Mouse (Mus musculus): ENCODE results near the gene Dnttip1. TPM values are rescaled to one million over a fixed set of nuclear protein-coding genes. Genes with fewer than 3 reads are reported as not detected.

The Dnttip1 gene
- total RNA-seq, 2 experiments from 2014 or later = 44.0 to 64.6 TPM

DNA sequence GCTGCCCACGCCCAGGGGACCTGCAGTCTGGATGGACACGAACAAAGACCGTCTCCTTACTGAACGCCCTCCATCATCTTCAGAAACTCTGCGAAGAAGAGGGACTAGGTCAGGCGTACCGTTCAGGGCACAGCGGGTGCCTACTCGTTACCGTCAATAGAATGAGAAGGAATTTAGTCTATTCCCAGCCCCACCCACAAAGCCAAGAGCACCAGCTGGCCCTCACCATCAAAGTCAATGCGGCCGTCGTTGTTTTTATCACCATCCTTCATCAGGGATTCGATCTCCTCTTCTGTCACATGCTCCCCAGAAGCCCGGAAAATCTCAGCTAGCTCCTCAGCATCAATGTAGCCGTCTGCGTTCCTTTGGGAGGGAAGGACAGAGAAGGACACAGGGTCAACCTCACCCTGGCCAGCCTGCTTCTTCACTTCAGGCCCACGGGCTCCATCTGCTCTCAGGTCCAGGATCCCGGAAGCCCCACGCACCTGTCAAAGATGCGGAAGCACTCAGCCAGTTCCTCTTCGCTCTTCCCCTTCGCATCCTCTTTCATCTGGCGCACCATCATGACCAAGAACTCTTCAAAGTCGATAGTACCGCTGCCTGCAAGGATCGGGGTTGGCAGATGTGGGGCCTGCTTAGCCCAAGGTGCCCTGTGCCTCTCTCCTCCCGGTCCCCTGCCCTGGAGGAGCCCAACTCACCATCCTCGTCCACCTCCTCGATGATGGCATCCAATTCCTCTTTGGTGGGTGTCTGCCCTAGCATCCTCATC is 31.6 kb downstream of the Dnttip1 start:
- ATAC-seq (replicated peaks; ENCODE audit: low FRiP score, poor library complexity, severe bottlenecking) = no peak

GRCm38 (mm10) chr2:164778015-164778287 is 32.2 kb downstream of the Dnttip1 start:
- ATAC-seq (replicated peaks; ENCODE audit: low FRiP score, poor library complexity, severe bottlenecking) = no peak

- no peak for ATAC-seq (replicated peaks; ENCODE audit: low FRiP score, poor library complexity, severe bottlenecking)
Observed at GRCm38 (mm10) chr2:164778809-164779208, 33.0 kb downstream of the Dnttip1 start.

DNA sequence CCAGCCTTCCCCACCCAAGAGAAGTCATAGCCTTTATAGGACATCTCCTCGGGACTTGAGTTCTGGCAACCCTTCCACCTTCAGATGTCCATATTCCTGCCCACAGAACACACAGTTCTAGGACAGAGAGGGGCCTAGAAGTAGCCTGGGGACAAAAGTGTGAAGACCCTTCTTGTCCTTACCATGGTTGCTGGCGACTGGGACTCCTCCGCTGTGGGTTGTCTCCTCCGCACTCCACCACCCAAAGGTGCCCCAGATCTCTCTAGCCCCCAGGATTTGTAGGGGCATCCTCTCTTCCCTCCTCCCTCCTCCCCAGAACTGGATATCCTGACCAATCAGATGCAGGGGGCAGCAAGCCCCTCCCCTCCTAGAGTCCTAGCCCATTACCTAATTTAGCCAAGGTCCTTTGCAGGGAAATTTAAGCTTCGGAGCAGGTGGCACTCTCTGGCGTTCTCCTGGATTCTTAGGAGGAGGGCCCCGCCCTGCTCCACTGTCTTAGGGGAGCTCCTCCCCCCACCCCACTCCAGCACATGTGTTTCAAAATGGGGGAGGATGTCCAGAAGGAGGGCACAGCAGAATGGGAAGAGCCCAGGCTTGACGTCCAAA is 33.8 kb downstream of the Dnttip1 start, which contains the start of gene Tnnc2:
Gene Tnnc2 (minus strand): TSS at position 487 of the 606 bp plus-strand sequence.
- ATAC-seq (replicated peaks; ENCODE audit: low FRiP score, poor library complexity, severe bottlenecking) = no peak

DNA sequence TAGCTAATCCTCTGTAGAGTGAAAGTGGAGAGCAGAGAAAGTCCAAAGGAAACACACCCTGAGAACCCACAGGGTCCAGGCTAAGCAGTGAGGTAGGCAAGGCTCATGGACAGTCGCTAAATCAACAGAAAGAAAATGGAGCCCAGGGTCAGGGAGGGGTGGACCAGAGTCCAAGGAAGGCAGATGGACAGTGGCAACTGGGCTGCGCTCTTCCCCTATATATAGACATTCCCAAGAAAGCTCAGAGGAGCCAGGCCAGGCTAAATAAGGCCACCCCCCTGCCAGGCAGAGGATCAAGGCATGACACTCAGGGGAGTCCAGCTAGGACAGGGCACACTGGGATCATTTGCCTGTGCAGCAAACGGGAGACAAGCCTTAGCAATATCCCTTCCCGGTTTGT is 36.1 kb downstream of the Dnttip1 start:
- ATAC-seq (replicated peaks; ENCODE audit: low FRiP score, poor library complexity, severe bottlenecking) = no peak

DNA sequence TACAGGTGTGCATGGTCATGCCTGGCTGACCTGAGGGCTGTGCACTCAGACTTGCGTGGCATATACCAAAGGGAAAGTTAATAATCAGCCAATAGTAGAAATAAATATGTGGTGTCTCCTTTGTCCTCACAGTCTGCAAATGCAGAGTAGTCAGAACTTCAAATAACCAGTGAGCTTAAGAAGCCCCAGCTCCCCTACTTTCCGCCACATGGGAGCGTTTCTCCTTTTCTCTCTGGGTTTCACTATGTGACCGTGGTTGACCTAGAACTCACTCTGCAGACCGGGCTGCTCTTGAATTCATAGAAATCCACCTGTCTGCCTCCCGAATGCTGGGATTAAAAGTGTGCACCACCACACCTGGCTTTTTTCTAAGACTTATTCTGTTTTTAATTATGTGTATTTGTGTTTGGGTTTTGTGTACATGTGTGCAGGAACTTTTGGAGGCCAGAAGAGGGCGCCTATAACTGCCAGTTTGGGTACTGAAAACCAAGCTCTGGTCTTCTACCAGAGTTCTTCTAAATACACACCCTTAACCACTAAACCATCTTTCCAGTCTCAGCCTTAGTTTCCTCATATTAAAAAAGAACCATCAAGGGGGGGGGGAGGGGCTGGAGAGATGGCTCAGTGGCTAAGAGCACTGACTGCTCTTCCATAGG is 38.3 kb downstream of the Dnttip1 start:
- ATAC-seq (replicated peaks; ENCODE audit: low FRiP score, poor library complexity, severe bottlenecking) = no peak

DNA sequence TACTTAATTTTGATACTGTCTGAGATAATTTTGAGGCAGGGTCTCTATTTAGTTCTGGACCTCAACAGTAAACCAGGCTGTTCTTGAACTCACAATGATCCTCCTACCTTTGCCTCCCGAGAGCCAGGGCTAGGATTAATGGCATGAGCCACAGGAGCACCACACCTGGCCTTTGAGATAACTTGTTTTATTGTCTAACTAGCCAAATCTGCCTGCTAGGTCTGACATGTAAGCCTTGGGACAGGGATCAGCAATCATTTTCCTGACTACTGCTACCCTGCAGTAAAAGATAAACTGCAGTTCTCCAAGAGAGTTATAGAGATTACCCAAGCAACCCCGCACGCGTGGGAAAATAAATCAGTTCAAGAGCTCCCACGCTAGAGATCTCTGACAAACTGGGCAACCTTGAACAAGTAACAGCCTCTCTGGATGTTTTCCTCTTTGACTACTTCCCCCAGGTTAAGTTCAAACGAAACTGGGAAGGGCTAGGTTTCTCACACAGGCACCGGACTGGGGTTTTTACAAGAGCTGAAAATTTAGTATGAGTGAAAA is 39.2 kb downstream of the Dnttip1 start:
- no peak for ATAC-seq (replicated peaks; ENCODE audit: low FRiP score, poor library complexity, severe bottlenecking)

DNA sequence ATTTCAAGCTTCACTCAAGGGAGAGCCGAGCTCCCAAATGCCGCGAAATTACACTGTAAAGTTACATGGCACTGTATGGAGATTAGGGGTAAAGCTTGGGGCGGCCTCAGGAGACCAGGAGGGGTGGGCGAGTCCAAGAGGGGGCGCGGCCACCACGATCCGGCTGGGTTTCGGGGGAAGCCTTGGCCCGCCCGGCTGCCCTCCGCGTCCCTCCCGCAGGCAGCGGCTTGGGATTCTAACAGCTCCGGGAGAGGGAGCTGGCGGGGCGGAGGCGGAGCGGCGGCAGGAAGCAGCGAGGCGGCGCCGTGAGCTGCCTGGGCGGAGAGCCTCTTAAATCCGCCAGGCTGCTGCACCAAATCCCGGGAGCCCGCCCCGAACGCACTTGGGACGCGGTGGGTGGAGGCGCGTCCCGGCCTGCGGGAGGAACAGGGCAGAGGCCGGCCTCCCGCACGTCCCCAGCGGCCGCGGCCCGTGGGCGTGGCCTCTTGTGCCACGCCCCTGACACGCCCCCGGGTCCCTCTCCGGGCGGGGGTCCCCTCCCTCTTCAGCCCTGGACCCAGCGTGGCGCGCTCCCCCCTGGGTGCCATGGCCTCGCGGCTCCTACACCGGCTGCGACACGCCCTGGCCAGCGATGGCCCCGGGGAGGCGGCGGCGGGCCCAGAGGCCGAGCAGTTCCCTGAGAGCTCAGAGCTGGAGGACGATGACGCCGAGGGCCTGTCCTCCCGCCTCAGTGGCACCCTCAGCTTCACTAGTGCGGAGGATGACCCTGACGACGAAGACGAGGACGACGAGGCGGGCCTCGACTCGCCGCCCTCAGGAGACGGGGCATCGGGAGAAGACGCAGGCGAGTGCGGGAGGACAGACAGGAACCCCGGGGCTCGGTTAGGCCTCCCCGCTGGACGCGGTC is 40.0 kb downstream of the Dnttip1 start, which contains the start of gene Snx21:
Gene Snx21 (plus strand): TSS at position 343 of the 907 bp plus-strand sequence.
- peak; percentile 84 for ATAC-seq (replicated peaks; ENCODE audit: low FRiP score, poor library complexity, severe bottlenecking)

GRCm38 (mm10) chr2:164786388-164786885 is 40.7 kb downstream of the Dnttip1 start:
- ATAC-seq (replicated peaks; ENCODE audit: low FRiP score, poor library complexity, severe bottlenecking) = no peak

GRCm38 (mm10) chr2:164787032-164787431 is 41.2 kb downstream of the Dnttip1 start:
- no peak for ATAC-seq (replicated peaks; ENCODE audit: low FRiP score, poor library complexity, severe bottlenecking)

DNA sequence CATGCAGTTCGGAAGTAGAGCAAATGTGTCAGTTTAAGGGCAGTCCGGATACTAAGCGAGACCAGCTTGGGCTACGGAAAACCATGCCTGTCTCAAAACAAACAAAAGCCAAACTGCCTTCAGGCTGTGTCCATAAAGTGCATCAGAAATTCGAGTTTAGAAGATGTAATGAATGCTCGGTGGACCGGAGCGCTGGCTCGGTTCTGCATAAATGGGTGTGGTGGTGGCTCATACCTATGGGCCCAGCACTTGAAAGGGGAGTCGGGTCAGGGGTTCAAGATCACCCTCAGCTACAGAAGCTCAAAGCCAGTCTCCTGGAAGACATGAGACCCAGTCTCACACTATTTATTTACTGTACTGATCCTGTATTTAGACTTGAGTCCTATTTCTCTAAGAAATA is 42.0 kb downstream of the Dnttip1 start:
- no peak for ATAC-seq (replicated peaks; ENCODE audit: low FRiP score, poor library complexity, severe bottlenecking)

DNA sequence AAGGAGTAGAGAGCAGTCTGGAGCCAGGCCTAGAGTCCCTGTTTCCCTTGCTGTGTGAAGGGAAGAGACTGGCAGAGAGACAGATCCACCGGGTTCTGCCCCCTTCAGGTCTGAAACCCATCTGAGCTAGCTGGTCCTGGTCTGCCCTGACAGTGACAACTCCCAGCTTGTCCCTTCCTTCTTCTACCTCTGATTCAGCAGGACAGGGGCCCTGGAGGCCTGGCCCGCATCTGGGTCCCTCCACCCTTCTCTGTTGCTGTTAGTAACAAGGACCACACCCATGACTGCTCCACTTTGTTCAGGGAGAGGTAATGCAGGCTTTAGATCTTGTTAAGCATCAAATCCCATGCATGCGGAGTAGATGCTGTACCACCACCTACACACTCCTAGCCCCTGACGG is 42.6 kb downstream of the Dnttip1 start:
- ATAC-seq (replicated peaks; ENCODE audit: low FRiP score, poor library complexity, severe bottlenecking) = no peak

GRCm38 (mm10) chr2:164790451-164790850 is 44.7 kb downstream of the Dnttip1 start:
- ATAC-seq (replicated peaks; ENCODE audit: low FRiP score, poor library complexity, severe bottlenecking) = no peak

- ATAC-seq (replicated peaks; ENCODE audit: low FRiP score, poor library complexity, severe bottlenecking) = no peak
Observed at GRCm38 (mm10) chr2:164791841-164792261, 46.1 kb downstream of the Dnttip1 start.

- ATAC-seq (replicated peaks; ENCODE audit: low FRiP score, poor library complexity, severe bottlenecking) = no peak
Observed at GRCm38 (mm10) chr2:164792400-164793190, 46.8 kb downstream of the Dnttip1 start.

- ATAC-seq (replicated peaks; ENCODE audit: low FRiP score, poor library complexity, severe bottlenecking) = peak; percentile 67
Observed at GRCm38 (mm10) chr2:164793236-164793635, 47.5 kb downstream of the Dnttip1 start.

- no peak for ATAC-seq (replicated peaks; ENCODE audit: low FRiP score, poor library complexity, severe bottlenecking)
Observed at GRCm38 (mm10) chr2:164793772-164794171, 48.0 kb downstream of the Dnttip1 start.

DNA sequence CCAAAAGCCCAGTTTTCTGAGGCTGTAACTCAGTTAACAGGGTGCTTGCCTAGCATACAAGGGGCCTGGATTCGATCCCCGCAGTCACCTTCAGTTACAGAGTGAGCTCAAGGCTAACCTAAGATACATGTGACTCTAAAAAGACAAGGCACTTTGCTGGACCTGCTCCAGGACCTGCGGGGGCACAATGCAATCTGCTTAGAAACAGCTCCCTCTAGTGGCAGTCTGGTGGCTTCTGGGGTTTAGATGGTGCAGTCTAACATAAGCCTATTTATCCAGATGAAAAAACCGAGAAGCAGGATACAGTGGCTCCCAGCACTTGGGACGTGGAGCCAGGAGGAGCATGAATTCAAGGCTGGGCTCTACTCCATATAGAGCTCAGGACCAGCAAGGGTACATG is 48.5 kb downstream of the Dnttip1 start:
- peak; percentile 81 for ATAC-seq (replicated peaks; ENCODE audit: low FRiP score, poor library complexity, severe bottlenecking)

GRCm38 (mm10) chr2:164795868-164796267 is 50.1 kb downstream of the Dnttip1 start:
- ATAC-seq (replicated peaks; ENCODE audit: low FRiP score, poor library complexity, severe bottlenecking) = no peak
